15 mouse cellular contexts compared by ENCODE assay signal in genomic region chr7:18963294-18963843, GRCm38 (mm10). TPM values are rescaled to one million over a fixed set of nuclear protein-coding genes. Genes with fewer than 3 reads are reported as not detected.
DNase-seq lines count a peak whose midpoint lies in the region; ATAC-seq and TF ChIP-seq lines count a peak whose summit lies in the region.
"Had no signal": no experiment of that assay in that cellular context is flagged by ENCODE, and none has a peak within 500 bp of the region (broad histone marks: within the 10 kb centered on the region; RNA-seq: fewer than 3 reads in every experiment).

No protein-coding gene starts in this region.

- peaks cover 79% of the 10 kb centered on the region for H3K27me3 ChIP-seq in forebrain, embryonic 10.5 days (ENCODE audit: poor library complexity, severe bottlenecking)
- no peaks in the 10 kb centered on the region for H3K27me3 ChIP-seq in forebrain, embryonic 15.5 days
- peaks cover 24% of the 10 kb centered on the region for H3K27me3 ChIP-seq in neural tube, embryonic 12.5 days (replicated peaks)
- no peaks in the 10 kb centered on the region for H3K27me3 ChIP-seq in hindbrain, postnatal 0 days (ENCODE audit: insufficient read depth, low read length)

- no peak for ATAC-seq in forebrain, embryonic 15.5 days (replicated peaks)
- ATAC-seq in neural tube, embryonic 12.5 days (ENCODE audit: low FRiP score, low read depth): no peak
- ATAC-seq in hindbrain, postnatal 0 days: no peak

- H3K4me3 ChIP-seq in forebrain, embryonic 10.5 days: peak overlapping the region; percentile 55
- H3K4me3 ChIP-seq in forebrain, embryonic 15.5 days: no peak overlapping the region
- no peak overlapping the region for H3K4me3 ChIP-seq in neural tube, embryonic 12.5 days
- H3K4me3 ChIP-seq in hindbrain, postnatal 0 days (ENCODE audit: low read length): no peak overlapping the region

- H3K9me3 ChIP-seq in forebrain, embryonic 10.5 days: no peaks in the 10 kb centered on the region
- no peaks in the 10 kb centered on the region for H3K9me3 ChIP-seq in forebrain, embryonic 15.5 days
- H3K9me3 ChIP-seq in neural tube, embryonic 12.5 days: no peaks in the 10 kb centered on the region
- H3K9me3 ChIP-seq in hindbrain, postnatal 0 days (ENCODE audit: low read length): no peaks in the 10 kb centered on the region

- under 1% methylated on average over 19 of the region's 19 CpGs for WGBS in forebrain, embryonic 10.5 days
- WGBS in forebrain, embryonic 15.5 days: 3% methylated on average over 19 of the region's 19 CpGs
- WGBS in neural tube, embryonic 12.5 days: 2% methylated on average over 19 of the region's 19 CpGs
- 8% methylated on average over 19 of the region's 19 CpGs for whole genome bisulfite sequencing in hindbrain, postnatal 0 days

- TF ChIP-seq CTCF in hindbrain, postnatal 0 days (IDR thresholded peaks at IDR 0.05; ENCODE audit: low read depth): no peak

- no peak overlapping the region for H3K27ac ChIP-seq in forebrain, embryonic 10.5 days
- no peak overlapping the region for H3K27ac ChIP-seq in forebrain, embryonic 15.5 days (replicated peaks)
- H3K27ac ChIP-seq in neural tube, embryonic 12.5 days: no peak overlapping the region
- H3K27ac ChIP-seq in hindbrain, postnatal 0 days: no peak overlapping the region

- peaks cover 53% of the 10 kb centered on the region for H3K4me1 ChIP-seq in forebrain, embryonic 10.5 days
- peaks cover 29% of the 10 kb centered on the region for H3K4me1 ChIP-seq in forebrain, embryonic 15.5 days
- peaks cover 51% of the 10 kb centered on the region for H3K4me1 ChIP-seq in neural tube, embryonic 12.5 days
- peaks cover 10% of the 10 kb centered on the region for H3K4me1 ChIP-seq in hindbrain, postnatal 0 days (ENCODE audit: insufficient read depth, low read length)

- H3K9ac ChIP-seq in forebrain, embryonic 15.5 days (replicated peaks): no peak overlapping the region
- H3K9ac ChIP-seq in neural tube, embryonic 12.5 days: no peak overlapping the region
- H3K9ac ChIP-seq in hindbrain, postnatal 0 days (replicated peaks; ENCODE audit: low read length): no peak overlapping the region

- no peak for DNase-seq in forebrain, embryonic 10.5 days (ENCODE audit: extremely low spot score, low spot score)
- no peak for DNase-seq in neural tube, embryonic 10.5 days (ENCODE audit: extremely low spot score, low spot score)
- no peak for DNase-seq in hindbrain, postnatal 0 days (ENCODE audit: low spot score)
- no peak for DNase-seq in embryo, embryonic 11 days
- no peak for DNase-seq in c-Kit-positive CD71-positive TER-119-positive erythroid progenitor cells, embryonic 14.5 days (ENCODE audit: low spot score)
- no peak for DNase-seq in cerebellum, adult 9-10 months
- DNase-seq: adrenal gland, adult 2 months; lung, postnatal 36 days; right cerebral cortex, postnatal 4 days had no signal

- no peaks in the 10 kb centered on the region for H3K36me3 ChIP-seq in forebrain, embryonic 10.5 days (replicated peaks)
- no peaks in the 10 kb centered on the region for H3K36me3 ChIP-seq in forebrain, embryonic 15.5 days
- H3K36me3 ChIP-seq in neural tube, embryonic 12.5 days: peaks cover 9% of the 10 kb centered on the region; the same call in 1 of the 2 replicates
- H3K36me3 ChIP-seq in hindbrain, postnatal 0 days (ENCODE audit: insufficient read depth, low read length): no peaks in the 10 kb centered on the region; the same call in 1 of the 2 replicates

- H3K4me2 ChIP-seq in forebrain, embryonic 15.5 days (replicated peaks): no peak overlapping the region
- peak overlapping the region; percentile 57 for H3K4me2 ChIP-seq in neural tube, embryonic 12.5 days (replicated peaks)
- H3K4me2 ChIP-seq in hindbrain, postnatal 0 days (ENCODE audit: low read depth, low read length): peak overlapping the region; percentile 56

RNA-seq across cellular contexts. Expression of gene Nanos2, which starts 23.8 kb away (rescaled TPM):
- 0.15 TPM in 1 of 2 replicates, not detected in the other for polyA plus RNA-seq in forebrain, embryonic 10.5 days (2016; fragmentation: Nextera tagmentation; extraction: Ambion mirVana)
- 0.60 and 1.2 TPM in 2 replicates for polyA plus RNA-seq in forebrain, embryonic 15.5 days (2015; fragmentation: Nextera tagmentation; extraction: Ambion mirVana)
- polyA plus RNA-seq in neural tube, embryonic 12.5 days (2016; fragmentation: Nextera tagmentation; extraction: Ambion mirVana): 0.24 and 0.72 TPM in 2 replicates
- total RNA-seq in hindbrain, postnatal 0 days (2014; rRNA removed): 1.3 and 2.6 TPM in 2 replicates
- polyA plus RNA-seq in hindbrain, postnatal 0 days (2015; fragmentation: Nextera tagmentation; extraction: Ambion mirVana): 1.6 TPM in 2 replicates
- total RNA-seq: adrenal gland, adult 2 months; gastrocnemius, adult 18-20 months; hematopoietic stem cell, adult 5-6 weeks had no signal
- polyA plus RNA-seq: adrenal gland, adult 2 months; embryonic facial prominence, embryonic 14.5 days; thymus, postnatal 0 days had no signal

RNA-seq across cellular contexts. Expression of gene Mypop, which starts 27.7 kb away (rescaled TPM):
- polyA plus RNA-seq in forebrain, embryonic 10.5 days (2016; fragmentation: Nextera tagmentation; extraction: Ambion mirVana): 3.9 and 4.4 TPM in 2 replicates
- polyA plus RNA-seq in forebrain, embryonic 15.5 days (2015; fragmentation: Nextera tagmentation; extraction: Ambion mirVana): 4.4 and 5.5 TPM in 2 replicates
- 6.1 and 7.0 TPM in 2 replicates for polyA plus RNA-seq in neural tube, embryonic 12.5 days (2016; fragmentation: Nextera tagmentation; extraction: Ambion mirVana)
- 22.5 and 26.1 TPM in 2 replicates for total RNA-seq in hindbrain, postnatal 0 days (2014; rRNA removed)
- 5.6 and 6.0 TPM in 2 replicates for polyA plus RNA-seq in hindbrain, postnatal 0 days (2015; fragmentation: Nextera tagmentation; extraction: Ambion mirVana)

RNA-seq across cellular contexts. Expression of gene Nova2, which starts 37.7 kb away (rescaled TPM):
- polyA plus RNA-seq in forebrain, embryonic 10.5 days (2016; fragmentation: Nextera tagmentation; extraction: Ambion mirVana): 2.2 and 2.9 TPM in 2 replicates
- polyA plus RNA-seq in forebrain, embryonic 15.5 days (2015; fragmentation: Nextera tagmentation; extraction: Ambion mirVana): 17.6 and 18.0 TPM in 2 replicates
- 12.1 and 12.6 TPM in 2 replicates for polyA plus RNA-seq in neural tube, embryonic 12.5 days (2016; fragmentation: Nextera tagmentation; extraction: Ambion mirVana)
- total RNA-seq in hindbrain, postnatal 0 days (2014; rRNA removed): 18.3 and 19.8 TPM in 2 replicates
- polyA plus RNA-seq in hindbrain, postnatal 0 days (2015; fragmentation: Nextera tagmentation; extraction: Ambion mirVana): 9.2 and 9.7 TPM in 2 replicates

RNA-seq across cellular contexts. Expression of gene Irf2bp1, which starts 40.5 kb away (rescaled TPM):
- polyA plus RNA-seq in forebrain, embryonic 10.5 days (2016; fragmentation: Nextera tagmentation; extraction: Ambion mirVana): 21.3 and 22.1 TPM in 2 replicates
- 35.4 and 36.7 TPM in 2 replicates for polyA plus RNA-seq in forebrain, embryonic 15.5 days (2015; fragmentation: Nextera tagmentation; extraction: Ambion mirVana)
- polyA plus RNA-seq in neural tube, embryonic 12.5 days (2016; fragmentation: Nextera tagmentation; extraction: Ambion mirVana): 41.6 and 45.2 TPM in 2 replicates
- total RNA-seq in hindbrain, postnatal 0 days (2014; rRNA removed): 128 and 140 TPM in 2 replicates
- 20.0 and 22.4 TPM in 2 replicates for polyA plus RNA-seq in hindbrain, postnatal 0 days (2015; fragmentation: Nextera tagmentation; extraction: Ambion mirVana)

RNA-seq across cellular contexts. Expression of gene Ccdc61, which starts 53.2 kb away (rescaled TPM):
- 30.0 and 31.0 TPM in 2 replicates for polyA plus RNA-seq in forebrain, embryonic 10.5 days (2016; fragmentation: Nextera tagmentation; extraction: Ambion mirVana)
- polyA plus RNA-seq in forebrain, embryonic 15.5 days (2015; fragmentation: Nextera tagmentation; extraction: Ambion mirVana): 26.5 and 27.9 TPM in 2 replicates
- 32.9 and 34.0 TPM in 2 replicates for polyA plus RNA-seq in neural tube, embryonic 12.5 days (2016; fragmentation: Nextera tagmentation; extraction: Ambion mirVana)
- 22.0 and 31.5 TPM in 2 replicates for total RNA-seq in hindbrain, postnatal 0 days (2014; rRNA removed)
- 32.9 and 35.2 TPM in 2 replicates for polyA plus RNA-seq in hindbrain, postnatal 0 days (2015; fragmentation: Nextera tagmentation; extraction: Ambion mirVana)
